Mouse (Mus musculus) thymus, adult 18-20 months (tissue): ENCODE data around the gene Atp5l.
"Not testable (repeated sequence)": the region's sequence is repeated elsewhere in the genome, so short reads cannot be mapped to it uniquely, and the experiment has no call there.

ENCODE experiments used
- DNase-seq, 2 experiments: peaks; one replicate each; pipeline ENCODE4 v3.0.0; 2022; ENCODE audit warnings: mixed read lengths in 2 of 2

The Atp5l gene

DNA sequence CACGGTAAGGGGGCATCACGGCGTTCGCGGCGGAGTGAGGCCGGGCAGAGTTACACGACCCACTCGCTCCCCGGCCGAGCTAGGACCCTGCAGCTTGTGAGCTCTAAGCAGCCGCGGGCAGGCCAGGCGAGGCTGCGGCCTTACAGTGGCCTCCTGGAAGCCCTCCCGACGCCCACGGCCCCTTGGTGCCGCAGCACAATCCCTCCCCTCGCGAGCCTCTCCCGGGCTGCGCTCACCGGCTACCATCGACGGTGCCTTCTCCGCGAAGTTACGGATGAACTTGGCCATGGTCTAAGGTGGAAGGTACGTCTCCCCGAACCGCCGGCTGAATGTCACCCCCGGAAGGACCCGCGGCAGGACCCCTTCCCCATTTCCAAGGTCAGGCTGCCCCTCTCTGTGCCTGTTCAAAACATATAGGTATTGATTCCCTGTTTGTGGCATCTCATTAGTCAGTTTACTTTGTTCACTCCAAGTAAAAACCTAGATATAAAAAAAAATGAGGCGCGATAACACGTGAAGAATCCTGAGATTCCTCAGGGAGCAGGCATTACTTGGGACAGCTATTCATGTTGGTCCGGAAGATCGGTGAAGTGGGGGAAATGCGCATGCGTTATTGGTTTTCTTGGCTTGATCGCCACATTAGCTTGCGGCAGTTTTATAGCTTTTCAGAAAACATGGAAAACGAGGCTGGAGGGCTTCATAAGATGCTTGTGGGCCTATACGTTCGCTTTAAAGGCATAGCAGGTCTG is at the start of gene Atp5l:
Atp5l (minus strand) TSS at position 369 of the 749 bp plus-strand sequence.
- DNase-seq, result peak; percentile 66 to 78

GRCm38 (mm10) chr9:44969450-44969849 is 48.9 kb upstream of the Atp5l start:
- DNase-seq, result no peak

GRCm38 (mm10) chr9:44967763-44968162 is 47.2 kb upstream of the Atp5l start:
- DNase-seq, result not testable (repeated sequence)

DNA sequence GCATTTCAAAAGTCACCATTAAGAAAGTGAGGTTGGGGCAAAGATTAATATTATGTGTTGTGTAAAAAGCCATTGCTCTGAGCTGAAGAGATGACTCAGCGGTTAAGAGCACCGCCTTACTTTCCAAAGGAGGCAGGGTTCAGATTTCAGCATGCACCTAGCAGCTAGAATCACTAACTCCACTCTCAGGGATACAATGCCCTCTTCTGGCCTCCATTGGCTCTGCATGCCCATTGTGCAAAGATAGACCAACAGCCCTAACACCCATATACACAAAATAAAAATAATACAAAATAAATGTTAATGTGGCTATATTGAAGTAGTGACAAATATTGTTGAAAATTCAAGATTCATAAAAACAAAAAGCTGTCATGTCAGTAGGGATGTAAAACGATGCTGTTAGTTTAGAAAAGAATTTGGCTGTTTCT is 46.3 kb upstream of the Atp5l start:
- peak; percentile 64 to 76 for DNase-seq

DNA sequence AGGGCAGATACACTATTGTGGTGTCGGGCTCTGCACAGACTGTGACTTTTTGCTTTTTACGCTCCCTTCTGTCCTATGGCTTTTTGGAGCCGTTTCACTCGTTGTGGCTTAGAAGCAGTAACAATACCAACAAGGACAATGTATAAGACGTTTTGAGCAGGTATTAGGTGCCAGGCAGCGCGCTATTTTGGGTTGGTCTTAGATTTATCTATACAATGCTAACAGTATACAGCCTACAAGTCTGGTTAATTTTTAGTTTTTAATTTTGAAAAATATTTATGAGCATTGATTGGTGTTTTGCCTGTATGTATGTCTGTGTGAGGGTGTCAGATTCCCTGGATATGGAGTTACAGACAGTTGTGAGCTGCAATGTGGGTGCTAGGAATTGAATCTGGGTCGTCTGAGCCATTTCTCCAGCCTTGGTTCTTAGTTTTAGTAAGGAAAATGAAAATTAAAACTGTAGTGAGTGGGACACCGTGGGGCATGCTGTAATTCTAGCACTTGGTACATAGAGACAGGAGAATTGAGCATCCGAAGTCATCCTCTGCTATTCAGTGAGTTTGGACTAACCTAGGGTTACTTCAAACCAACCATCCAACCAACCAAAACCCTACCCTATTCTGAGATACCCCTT is 45.4 kb upstream of the Atp5l start:
- DNase-seq, result no peak

DNA sequence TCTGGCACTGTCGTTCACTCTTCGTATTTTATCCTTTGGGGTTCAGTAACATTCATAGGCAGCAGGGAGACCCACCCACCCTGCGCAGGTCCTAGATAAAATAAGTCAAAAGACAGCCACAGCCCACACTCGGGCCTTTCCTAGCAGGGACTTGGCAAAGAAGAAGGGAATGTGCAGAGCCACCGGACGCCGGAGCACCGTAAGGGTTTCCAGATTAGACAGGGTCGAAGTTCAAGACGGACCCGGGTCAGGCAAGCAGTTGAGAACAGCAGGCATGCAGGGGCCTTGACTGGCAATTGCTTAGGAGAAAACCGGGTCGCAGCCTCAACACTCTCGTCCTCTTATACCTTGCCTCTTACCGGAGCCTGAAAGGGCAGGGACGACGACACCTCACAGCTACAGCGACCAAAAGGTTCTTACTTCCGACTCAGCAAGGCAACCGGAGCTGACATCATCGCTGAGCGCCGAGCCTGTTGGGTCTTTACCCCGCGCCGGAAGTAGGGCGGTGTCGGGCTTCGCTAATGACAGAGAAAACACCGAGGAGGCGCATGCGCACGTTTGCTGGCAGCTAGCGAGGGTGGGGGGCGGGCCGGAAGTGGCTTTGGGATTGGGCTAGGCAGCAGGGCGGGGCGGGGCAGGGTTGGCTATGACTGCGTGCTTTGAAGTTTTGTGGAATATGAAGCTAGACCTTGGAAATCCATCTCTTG is 44.7 kb upstream of the Atp5l start, which contains the start of gene Ube4a:
Ube4a (minus strand) TSS at position 475 of the 707 bp plus-strand sequence.
- DNase-seq, result peak; percentile 97 to 98

DNA sequence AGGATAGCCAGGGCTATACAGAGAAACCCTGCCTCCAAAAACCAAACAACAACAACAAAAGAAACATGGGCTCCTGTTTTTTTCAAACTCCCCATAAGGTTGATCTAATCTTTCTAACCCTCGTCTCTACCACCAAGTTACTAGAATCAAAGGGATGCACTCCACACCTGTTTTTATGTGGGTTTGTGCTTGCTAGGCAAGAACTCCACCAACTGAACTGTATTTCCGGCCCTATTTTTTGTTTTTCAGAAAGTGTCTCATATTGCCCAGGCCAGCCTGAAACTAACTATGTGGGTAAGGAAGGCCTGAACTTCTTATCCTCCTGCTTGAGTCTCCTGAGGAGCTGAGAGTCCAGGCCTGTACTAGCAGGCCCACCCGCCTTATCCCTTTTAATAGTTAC is 33.9 kb upstream of the Atp5l start:
- peak in 1 of 2 experiments; percentile 43 for DNase-seq

DNA sequence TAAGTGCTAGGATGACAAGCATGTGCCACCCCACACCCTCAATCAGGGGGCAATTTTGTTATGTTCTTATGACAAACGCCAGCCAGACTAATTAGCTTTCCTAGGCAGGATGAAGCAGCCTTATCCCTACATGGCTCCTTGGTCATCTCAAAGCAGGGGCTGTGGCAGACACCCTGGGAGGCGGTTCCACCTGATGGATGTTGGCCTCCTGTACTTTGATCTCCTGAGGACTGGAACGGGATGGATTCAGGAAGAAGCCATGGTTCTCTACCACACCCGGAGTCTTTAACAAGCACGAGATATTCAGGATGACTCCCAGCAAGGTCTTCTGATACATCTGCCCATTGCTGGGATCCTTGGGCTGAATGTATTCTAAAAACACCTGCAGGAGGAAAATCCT is 27.3 kb upstream of the Atp5l start:
- DNase-seq, result no peak

GRCm38 (mm10) chr9:44946185-44946695 is 25.7 kb upstream of the Atp5l start:
- DNase-seq, result no peak

- DNase-seq, result no peak
Observed at GRCm38 (mm10) chr9:44942421-44942820, 21.9 kb upstream of the Atp5l start.

GRCm38 (mm10) chr9:44941756-44942155 is 21.2 kb upstream of the Atp5l start:
- no peak for DNase-seq

- DNase-seq, result no peak
Observed at GRCm38 (mm10) chr9:44921543-44921942, 1.0 kb upstream of the Atp5l start.

DNA sequence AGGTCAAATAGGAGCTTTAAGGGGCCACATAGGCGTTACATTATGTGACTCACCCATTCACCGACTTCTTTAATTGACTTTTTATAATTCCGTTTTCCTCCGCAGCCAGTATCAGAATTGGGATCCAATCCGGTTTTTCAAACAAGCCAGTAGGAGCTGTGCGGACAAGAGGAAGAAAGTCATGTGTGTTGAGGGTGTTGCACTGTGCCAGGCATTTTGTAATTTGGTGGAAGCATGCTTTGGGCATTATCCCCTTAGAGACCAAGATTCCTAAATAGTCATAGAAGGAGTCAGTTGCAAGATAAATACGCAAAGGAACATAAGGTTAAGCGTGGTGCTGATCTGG is 554 bp upstream of the Atp5l start:
- DNase-seq, result peak in 1 of 2 experiments; percentile 9

GRCm38 (mm10) chr9:44919606-44920005 is 936 bp downstream of the Atp5l start:
- DNase-seq, result no peak

GRCm38 (mm10) chr9:44916196-44916595 is 4.3 kb downstream of the Atp5l start:
- peak; percentile 20 to 37 for DNase-seq

- DNase-seq, result no peak
Observed at GRCm38 (mm10) chr9:44914706-44915105, 5.8 kb downstream of the Atp5l start.

DNA sequence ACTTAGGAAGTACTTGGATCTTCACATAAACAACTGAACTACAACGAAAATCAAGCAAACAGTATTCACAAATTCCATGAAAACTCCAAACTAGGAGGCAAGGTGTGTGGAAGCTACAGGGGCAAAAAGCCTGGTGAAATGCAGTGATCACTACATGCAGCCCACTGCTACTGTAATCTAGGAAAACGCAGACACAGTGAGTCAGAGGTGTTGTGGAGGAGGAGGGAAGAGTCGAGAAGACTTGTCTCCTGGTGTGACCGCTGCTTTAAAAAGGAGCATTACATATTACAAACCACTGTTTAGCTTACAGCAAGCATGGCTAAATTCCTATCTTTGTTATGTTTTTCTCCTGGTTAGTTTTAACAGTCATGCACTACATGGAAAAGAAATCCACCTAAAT is 9.2 kb downstream of the Atp5l start:
- DNase-seq, result no peak

DNA sequence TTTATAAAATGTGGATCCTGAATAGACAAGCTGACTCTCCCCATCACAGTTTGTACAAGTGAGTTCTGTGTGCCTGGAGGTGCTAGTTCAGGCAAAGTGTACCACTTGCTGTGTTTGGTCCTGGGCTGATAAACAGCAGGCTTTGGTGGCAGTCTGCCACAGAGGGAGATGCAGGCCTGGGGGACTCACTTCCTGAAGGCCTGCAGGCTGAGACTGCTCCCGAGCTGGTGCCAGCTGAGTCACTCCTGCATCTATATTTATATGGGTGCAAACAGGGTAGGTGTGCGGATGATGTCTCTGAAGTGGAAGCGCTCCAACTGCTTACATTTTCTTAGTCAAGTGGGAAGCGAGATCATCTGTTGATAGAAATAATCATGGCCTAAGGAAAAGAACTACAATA is 14.9 kb downstream of the Atp5l start:
- DNase-seq, result no peak

DNA sequence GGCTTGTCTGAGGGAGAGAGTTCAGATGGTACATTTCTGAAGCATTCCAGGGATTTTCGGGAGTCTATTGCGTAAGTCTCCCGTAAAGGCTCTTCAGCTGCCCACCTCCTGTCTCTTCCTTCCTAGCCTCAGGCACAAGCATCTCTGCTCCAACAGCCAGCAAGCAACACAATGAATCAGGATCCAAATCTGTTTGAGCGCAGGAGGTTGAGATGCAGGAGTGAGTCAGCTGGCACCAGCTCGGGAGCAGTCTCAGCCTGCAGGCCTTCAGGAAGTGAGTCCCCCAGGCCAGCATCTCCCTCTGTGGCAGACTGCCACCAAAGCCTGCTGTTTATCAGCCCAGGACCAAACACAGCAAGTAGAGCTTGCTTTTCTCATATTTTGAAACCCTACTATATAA is 15.6 kb downstream of the Atp5l start:
- DNase-seq, result no peak

DNA sequence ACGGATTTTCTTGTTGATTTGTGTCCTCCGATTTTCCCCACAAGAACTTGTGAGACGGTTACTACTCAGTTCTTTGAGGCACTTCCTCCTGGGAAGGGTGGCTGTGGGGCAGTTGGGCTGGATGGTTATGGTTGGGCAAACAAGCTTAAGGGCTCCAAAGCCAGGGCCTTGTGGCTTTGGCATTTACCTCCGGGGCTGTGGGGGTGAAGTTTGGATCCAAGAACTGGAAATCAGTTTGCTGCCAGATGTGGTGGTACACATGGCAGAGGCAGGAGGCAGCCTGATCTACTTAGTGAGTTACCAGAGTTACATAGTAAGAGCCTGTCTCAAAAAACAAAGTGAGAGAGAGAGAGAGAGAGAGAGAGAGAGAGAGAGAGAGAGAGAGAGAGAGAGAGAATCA is 16.7 kb downstream of the Atp5l start:
- DNase-seq, result no peak

DNA sequence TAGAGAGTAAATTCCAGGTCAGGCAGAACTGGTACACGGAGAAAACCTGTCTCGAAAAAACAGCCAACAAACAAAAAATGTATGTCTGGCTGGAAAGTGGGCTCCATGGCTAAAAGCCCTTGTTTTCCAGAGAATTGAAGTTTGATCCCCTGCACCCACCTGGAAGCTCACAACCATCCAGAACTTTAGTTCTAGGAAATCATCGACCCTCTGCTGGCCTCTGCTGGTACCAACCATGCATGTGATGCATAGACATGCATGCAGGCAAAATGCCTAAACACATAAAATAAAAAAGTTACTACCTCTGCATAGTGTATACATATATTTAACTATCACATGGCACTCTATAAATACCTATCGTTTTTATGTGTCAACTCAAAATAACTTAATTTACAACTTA is 20.1 kb downstream of the Atp5l start:
- no peak for DNase-seq

- DNase-seq, result no peak
Observed at GRCm38 (mm10) chr9:44899716-44900115, 20.8 kb downstream of the Atp5l start.

GRCm38 (mm10) chr9:44897024-44897423 is 23.5 kb downstream of the Atp5l start:
- DNase-seq, result no peak

DNA sequence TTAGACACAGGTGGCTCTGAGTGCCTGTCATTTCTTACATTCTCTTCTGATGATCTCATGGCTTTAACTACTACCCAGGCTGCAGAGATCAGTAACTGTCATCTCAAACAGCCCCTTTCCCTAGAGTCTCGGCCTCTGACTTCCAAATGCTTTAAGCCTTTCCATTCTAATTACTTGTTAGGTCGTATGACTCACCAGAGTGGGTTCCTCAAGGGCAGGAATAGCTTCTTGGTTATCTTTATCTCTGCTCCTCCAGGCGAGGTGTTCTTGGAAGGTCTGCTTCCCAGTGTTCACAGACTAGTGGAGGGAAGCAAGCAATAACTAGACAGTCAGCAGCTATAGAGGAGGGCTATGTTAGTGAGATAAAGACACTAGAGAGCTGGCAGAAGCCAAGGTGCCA is 27.9 kb downstream of the Atp5l start:
- DNase-seq, result no peak
